Mouse (Mus musculus) neural tube, embryonic 14.5 days (tissue): ENCODE data around the gene Medag. TPM values are rescaled to one million over a fixed set of nuclear protein-coding genes. Genes with fewer than 3 reads are reported as not detected.

Experiments used
- ATAC-seq: fragments of 200-750 bp; cut with Nextera tagmentation; 2 replicates; pipeline ENCODE4 v1.8.0; 2017; ENCODE audit warnings: low read depth, mild to moderate bottlenecking, moderate TSS enrichment, moderate library complexity
- H3K27ac ChIP-seq: fragments of 300-500 bp; sonication (generic); 2 replicates; pipeline ENCODE4 v1.5.1; 2014; ENCODE audit warnings: low read depth, mild to moderate bottlenecking, control low read depth, low read length, moderate library complexity, mixed read lengths
- H3K27me3 ChIP-seq: fragments of 300-500 bp; sonication (generic); 2 replicates; pipeline ENCODE4 v1.6.1; 2014; ENCODE audit warnings: low read length; ENCODE audit not compliant: control insufficient read depth, insufficient read depth
- H3K36me3 ChIP-seq: fragments of 300-500 bp; sonication (generic); 2 replicates; pipeline ENCODE4 v1.6.1; 2014; ENCODE audit warnings: low read length, mixed read lengths; ENCODE audit not compliant: control insufficient read depth, insufficient read depth
- H3K4me1 ChIP-seq: fragments of 300-500 bp; sonication (generic); 2 replicates; pipeline ENCODE4 v1.6.1; 2014; ENCODE audit warnings: low read length; ENCODE audit not compliant: control insufficient read depth, insufficient read depth
- H3K4me2 ChIP-seq: fragments of 300-500 bp; sonication (generic); 2 replicates; pipeline ENCODE4 v1.6.1; 2014; ENCODE audit warnings: mild to moderate bottlenecking, low read depth, low read length, control low read depth
- H3K4me3 ChIP-seq: fragments of 300-500 bp; sonication (generic); 2 replicates; pipeline ENCODE4 v1.5.1; 2014; ENCODE audit warnings: low read depth, low read length, control low read depth, mixed read lengths
- H3K9ac ChIP-seq: fragments of 300-500 bp; sonication (generic); replicated peaks from 2 replicates; pipeline ENCODE4 v1.6.1; 2014; ENCODE audit warnings: low read depth, mild to moderate bottlenecking, control low read depth, low read length, mixed read lengths
- H3K9me3 ChIP-seq: fragments of 300-500 bp; sonication (generic); 2 replicates; pipeline ENCODE4 v1.6.1; 2016; ENCODE audit warnings: low read length; ENCODE audit not compliant: control insufficient read depth
- WGBS: fragments of 180-500 bp; shearing (Covaris S2); extraction: QIAGEN DNeasy Blood & Tissue Kit; methylation state at CpG from one replicate; pipeline ENCODE4 v1.1.7; 2014; 5-methylcytosine and 5-hydroxymethylcytosine counted together
- polyA plus RNA-seq: library from polyadenylated mRNA; unstranded; fragments of >200 nt; fragmentation: Nextera tagmentation; extraction: Ambion mirVana; gene quantifications from 2 replicates; pipeline ENCODE4 v1.2.1, GENCODE M21; 2014

Gene Medag
- polyA plus RNA-seq, 1 experiment from 2014 or later, result 1.9 TPM

DNA sequence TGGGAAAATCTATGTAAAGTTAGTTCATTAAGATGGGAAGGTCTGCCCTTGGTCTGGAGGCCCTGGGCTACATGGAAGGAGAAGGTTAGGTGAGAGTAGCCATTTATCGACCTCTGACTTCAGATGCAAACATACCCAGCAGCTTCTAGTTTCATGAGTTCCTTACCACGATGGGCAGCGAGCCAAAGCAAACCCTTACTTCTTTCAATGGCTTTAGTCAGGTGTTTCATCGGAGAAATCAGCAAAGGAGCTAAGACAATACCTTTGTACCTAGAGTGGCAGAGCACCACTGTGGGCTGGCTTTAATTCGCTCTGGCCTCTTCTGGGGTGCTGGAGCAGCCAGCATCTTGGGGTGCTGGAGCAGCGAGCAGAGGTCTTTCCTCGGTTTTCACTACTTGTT is 22.1 kb downstream of the Medag start:
- Histone ChIP-seq H3K36me3 (no peaks in the 10 kb centered on the region), H3K9ac (no peak overlapping the region), H3K27me3 (no peaks in the 10 kb centered on the region), H3K27ac (no peak overlapping the region), H3K4me1 (peaks cover 4% of the 10 kb centered on the region; the same call in 1 of the 2 replicates), H3K9me3 (no peaks in the 10 kb centered on the region), H3K4me3 (no peak overlapping the region), H3K4me2 (no peak overlapping the region)
- no peak for ATAC-seq
- 74% methylated on average over 7 of the region's 7 CpGs for WGBS

DNA sequence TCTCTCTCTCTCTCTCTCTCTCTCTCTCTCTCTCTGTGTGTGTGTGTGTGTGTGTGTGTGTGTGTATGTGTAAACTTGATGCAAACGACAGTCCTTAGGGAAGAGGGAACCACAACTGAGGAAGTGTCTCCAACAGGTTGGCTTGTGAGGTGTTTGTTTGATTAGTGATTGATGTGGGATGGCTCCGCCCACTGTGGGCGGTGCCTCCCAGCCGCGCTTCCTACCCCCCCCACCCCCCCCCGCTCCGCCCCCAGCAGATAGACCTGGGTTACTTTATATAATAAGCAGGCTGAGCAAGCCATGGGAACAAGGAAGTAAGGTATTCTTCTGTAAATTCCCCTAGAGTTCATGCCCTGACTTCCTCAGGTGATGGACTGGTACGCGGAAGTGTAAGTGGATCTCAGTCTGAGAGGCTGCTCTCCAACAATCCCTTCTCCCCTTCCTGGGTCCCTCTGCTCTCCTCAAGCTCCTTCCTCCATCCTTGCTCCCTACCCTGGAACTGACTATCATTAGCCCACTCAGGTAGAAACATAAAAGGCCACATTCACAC is 22.7 kb downstream of the Medag start:
- H3K36me3 ChIP-seq, result no peaks in the 10 kb centered on the region
- no peak overlapping the region for H3K9ac ChIP-seq
- H3K4me2 ChIP-seq, result no peak overlapping the region
- 35% methylated on average over 9 of the region's 9 CpGs for WGBS
- no peaks in the 10 kb centered on the region for H3K9me3 ChIP-seq
- H3K4me1 ChIP-seq, result peaks cover 5% of the 10 kb centered on the region; the same call in 1 of the 2 replicates
- no peak overlapping the region for H3K4me3 ChIP-seq
- no peak overlapping the region for H3K27ac ChIP-seq
- no peaks in the 10 kb centered on the region for H3K27me3 ChIP-seq
- ATAC-seq, result no peak

DNA sequence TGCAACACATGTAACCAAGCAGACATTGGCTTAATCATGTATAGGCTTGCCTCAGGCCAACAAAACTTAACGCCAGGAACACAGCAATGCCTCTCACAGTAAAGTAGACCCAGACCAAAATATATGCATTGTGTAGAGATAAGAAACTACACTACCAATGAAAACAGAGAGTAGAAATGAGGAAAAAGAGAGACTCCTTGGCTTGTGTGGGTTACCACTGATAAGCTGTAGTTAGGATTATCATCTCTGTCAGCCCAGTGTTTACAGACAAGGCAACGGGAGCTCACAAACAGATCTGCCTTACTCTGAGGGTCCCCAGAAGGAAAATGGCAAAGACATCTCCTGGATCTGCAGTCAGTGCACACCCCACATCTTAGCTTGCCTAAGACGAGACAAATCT is 25.0 kb downstream of the Medag start:
- no peaks in the 10 kb centered on the region for H3K36me3 ChIP-seq
- H3K27ac ChIP-seq, result no peak overlapping the region
- WGBS, result 82% methylated on average over 3 of the region's 3 CpGs
- no peak for ATAC-seq
- no peak overlapping the region for H3K9ac ChIP-seq
- no peaks in the 10 kb centered on the region for H3K9me3 ChIP-seq
- no peak overlapping the region for H3K4me2 ChIP-seq
- H3K4me3 ChIP-seq, result no peak overlapping the region
- H3K27me3 ChIP-seq, result no peaks in the 10 kb centered on the region
- peaks cover 15% of the 10 kb centered on the region; the same call in 1 of the 2 replicates for H3K4me1 ChIP-seq

DNA sequence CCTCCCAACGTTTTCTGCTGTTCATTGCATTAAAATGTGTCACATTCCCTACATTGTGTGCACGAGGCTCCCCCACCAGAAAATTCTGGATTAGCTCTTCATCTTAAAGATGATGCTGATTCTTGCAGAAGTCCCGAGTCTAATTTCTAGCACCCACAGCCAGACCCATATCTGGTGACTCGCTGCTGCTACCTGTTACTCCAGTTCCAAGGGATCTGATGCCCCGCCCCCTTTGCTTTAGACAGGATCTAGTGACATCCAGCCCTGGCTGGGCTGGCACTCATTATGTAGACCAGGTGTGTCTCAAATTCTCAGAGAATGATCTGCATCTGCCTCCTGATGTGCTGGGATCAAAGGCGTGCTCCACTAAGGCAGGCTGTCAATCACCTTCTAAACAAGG is 25.6 kb downstream of the Medag start:
- H3K4me1 ChIP-seq, result peaks cover 18% of the 10 kb centered on the region; the same call in 1 of the 2 replicates
- H3K4me2 ChIP-seq, result no peak overlapping the region
- no peaks in the 10 kb centered on the region for H3K27me3 ChIP-seq
- H3K9me3 ChIP-seq, result no peaks in the 10 kb centered on the region
- H3K4me3 ChIP-seq, result no peak overlapping the region
- H3K9ac ChIP-seq, result no peak overlapping the region
- H3K27ac ChIP-seq, result no peak overlapping the region
- WGBS, result 83% methylated on average over 6 of the region's 6 CpGs
- H3K36me3 ChIP-seq, result no peaks in the 10 kb centered on the region
- ATAC-seq, result no peak

DNA sequence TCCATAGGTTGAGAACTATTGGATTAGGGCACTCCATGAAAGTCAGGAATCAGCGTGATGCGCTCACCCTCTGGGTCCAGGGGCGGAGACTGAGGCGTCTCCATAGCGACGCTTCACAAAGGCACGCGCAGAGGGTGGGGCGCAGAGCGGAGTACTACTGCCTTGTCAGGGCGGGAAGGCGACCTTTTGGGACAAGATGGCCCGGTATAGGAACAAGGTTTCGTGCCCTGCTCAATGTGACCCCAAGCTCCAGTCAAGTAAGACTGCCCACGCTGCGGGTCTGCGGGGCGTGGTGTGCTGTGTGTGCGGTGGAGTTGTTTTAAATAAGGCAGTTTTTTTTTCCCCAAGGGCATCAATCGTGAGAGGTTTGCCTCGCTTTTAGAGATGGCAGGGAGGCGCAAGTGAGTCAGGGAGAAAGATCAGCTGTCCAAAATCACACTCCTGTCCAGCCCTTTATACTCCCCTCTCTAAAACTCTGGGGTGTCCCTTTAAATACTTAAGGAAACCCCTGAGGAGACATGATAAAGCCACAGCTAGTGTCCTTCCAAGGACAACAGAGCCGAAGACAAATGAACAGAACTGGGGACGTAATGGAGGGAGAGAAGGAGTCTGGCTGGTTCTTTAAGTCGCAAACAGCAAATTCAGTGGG is 28.1 kb downstream of the Medag start, which contains the start of gene Tex26:
Gene Tex26, plus strand, starts transcription at position 130 of the 649 bp plus-strand sequence.
- peak within 1 kb of the TSS; percentile 47 for H3K9ac ChIP-seq
- WGBS, result under 1% methylated on average over 25 of the region's 25 CpGs
- no peaks in the 10 kb centered on the region for H3K27me3 ChIP-seq
- peak within 1 kb of the TSS; percentile 57 for H3K4me2 ChIP-seq
- H3K36me3 ChIP-seq, result no peaks in the 10 kb centered on the region
- H3K4me3 ChIP-seq, result peak within 1 kb of the TSS; percentile 32
- H3K27ac ChIP-seq, result peak within 1 kb of the TSS; percentile 98
- H3K4me1 ChIP-seq, result peaks cover 18% of the 10 kb centered on the region; the same call in 1 of the 2 replicates
- no peaks in the 10 kb centered on the region for H3K9me3 ChIP-seq
- peak; percentile 93 for ATAC-seq

DNA sequence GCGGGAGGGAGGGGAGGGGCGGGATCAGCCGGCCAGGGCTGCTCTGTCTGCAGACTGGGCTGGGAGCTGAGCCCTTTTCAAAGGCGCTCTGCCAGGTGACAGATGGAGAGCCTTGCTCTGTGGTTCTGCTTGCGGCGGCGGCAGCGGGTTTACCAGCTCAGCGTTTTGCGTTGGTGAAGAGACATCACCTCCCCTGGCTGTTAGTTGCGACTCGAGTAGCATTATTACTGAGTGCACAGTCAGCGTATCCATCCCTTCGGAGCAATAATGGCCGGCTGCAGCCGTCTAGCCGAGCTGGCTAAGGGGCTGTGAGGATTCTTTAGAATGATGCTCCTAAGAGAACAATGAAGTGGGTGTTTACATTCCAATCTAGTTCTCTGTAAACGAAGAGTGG is 28.6 kb downstream of the Medag start:
- H3K27ac ChIP-seq, result peak overlapping the region; percentile 98
- no peaks in the 10 kb centered on the region for H3K9me3 ChIP-seq
- peak; percentile 88 for ATAC-seq
- H3K4me1 ChIP-seq, result peaks cover 18% of the 10 kb centered on the region; the same call in 1 of the 2 replicates
- H3K4me2 ChIP-seq, result peak overlapping the region; percentile 57
- H3K4me3 ChIP-seq, result peak overlapping the region; percentile 32
- H3K9ac ChIP-seq, result peak overlapping the region; percentile 47
- 0% methylated on average over 18 of the region's 18 CpGs for WGBS
- no peaks in the 10 kb centered on the region for H3K36me3 ChIP-seq
- H3K27me3 ChIP-seq, result no peaks in the 10 kb centered on the region

DNA sequence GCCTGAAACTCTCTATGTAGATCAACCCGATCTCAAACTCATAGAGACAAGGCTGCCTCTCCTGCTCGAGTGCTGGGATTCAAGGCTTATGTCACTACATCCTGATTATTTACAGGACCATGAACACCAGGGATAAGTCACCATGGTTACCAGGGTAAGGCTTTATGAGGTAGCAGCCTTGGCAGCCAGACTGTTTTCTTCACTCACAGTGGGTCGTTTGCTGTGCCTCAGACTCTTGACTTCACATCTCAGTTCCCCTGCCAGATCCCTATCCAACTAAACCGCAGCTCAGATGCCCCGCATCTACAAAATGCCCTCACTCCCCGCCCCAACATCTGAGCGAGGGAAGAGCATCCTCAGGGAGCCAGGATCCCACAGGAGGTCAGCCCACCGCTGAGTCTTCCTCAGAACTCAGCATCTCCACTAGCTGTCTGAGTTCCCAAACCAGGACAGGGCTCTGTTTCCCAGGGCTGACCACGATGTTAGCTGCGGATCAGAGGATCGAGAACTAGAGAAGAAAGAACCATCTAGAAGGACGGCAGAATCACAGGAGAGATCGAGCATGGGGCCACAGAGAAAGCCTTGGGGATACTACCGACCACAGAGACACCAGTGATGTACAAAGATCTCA is 30.2 kb downstream of the Medag start:
- 55% methylated on average over 14 of the region's 14 CpGs for WGBS
- no peak overlapping the region for H3K9ac ChIP-seq
- H3K4me2 ChIP-seq, result no peak overlapping the region
- no peaks in the 10 kb centered on the region for H3K9me3 ChIP-seq
- peak; percentile 11; the same call in 1 of the 2 replicates for ATAC-seq
- H3K27ac ChIP-seq, result peak overlapping the region; percentile 66
- H3K4me3 ChIP-seq, result no peak overlapping the region
- no peaks in the 10 kb centered on the region for H3K36me3 ChIP-seq
- peaks cover 18% of the 10 kb centered on the region; the same call in 1 of the 2 replicates for H3K4me1 ChIP-seq
- H3K27me3 ChIP-seq, result no peaks in the 10 kb centered on the region

DNA sequence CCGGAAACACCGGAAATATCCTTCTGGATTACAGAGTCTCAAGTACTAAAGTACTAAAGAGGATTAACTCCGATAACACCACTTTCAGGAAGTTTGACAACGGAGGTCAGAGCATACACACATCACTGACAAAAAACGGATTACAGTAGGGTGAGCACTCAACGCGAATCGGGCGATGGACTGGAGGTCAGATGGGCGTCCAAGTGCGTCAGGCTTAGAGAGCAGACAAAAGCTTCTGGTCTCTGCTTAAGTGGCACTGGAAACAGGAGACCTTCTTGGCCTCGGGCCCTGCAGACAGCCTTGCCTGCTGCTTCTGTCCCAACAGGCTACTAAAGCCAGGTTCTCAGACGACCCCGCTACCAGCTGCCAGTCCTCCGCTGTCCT is 30.7 kb downstream of the Medag start:
- Histone ChIP-seq H3K9ac (no peak overlapping the region), H3K4me2 (no peak overlapping the region), H3K9me3 (no peaks in the 10 kb centered on the region), H3K27me3 (no peaks in the 10 kb centered on the region), H3K4me1 (peaks cover 18% of the 10 kb centered on the region; the same call in 1 of the 2 replicates), H3K4me3 (no peak overlapping the region), H3K27ac (no peak overlapping the region), H3K36me3 (no peaks in the 10 kb centered on the region)
- ATAC-seq, result no peak
- 72% methylated on average over 15 of the region's 15 CpGs for WGBS

DNA sequence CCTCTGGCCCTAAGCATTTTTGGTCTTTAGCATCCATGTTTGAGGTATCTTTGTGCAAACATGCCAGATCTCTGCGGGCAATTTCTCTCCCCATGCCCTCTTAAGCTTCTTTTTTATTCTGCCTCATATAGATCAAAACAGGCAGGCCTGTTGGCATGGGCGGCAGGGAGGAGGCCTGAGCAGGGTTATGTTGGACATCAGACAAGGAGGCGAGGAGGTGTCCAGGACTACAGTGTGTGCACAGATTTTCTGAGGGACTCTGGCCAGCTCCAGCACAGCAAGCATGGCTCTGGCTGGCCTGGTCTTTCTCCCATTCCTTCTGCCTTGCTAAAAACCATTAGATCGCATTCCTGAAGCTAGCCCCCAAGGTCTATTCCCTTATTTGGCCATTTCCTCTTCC is 32.9 kb downstream of the Medag start:
- Histone ChIP-seq H3K9me3 (no peaks in the 10 kb centered on the region), H3K36me3 (no peaks in the 10 kb centered on the region), H3K27ac (no peak overlapping the region), H3K4me2 (no peak overlapping the region), H3K27me3 (no peaks in the 10 kb centered on the region), H3K4me3 (no peak overlapping the region), H3K4me1 (peaks cover 11% of the 10 kb centered on the region; the same call in 1 of the 2 replicates), H3K9ac (no peak overlapping the region)
- 76% methylated on average over 4 of the region's 4 CpGs for WGBS
- ATAC-seq, result no peak
